Mouse (Mus musculus) mature B cell (primary cell): ENCODE data around the gene Tm9sf1.

Experiments
- in situ Hi-C: fragments of 300-500 bp; cut with MboI; formaldehyde crosslinking; loops from 2 replicates; pipeline ENCODE4 v1.14.3; 2019

Gene Tm9sf1

DNA sequence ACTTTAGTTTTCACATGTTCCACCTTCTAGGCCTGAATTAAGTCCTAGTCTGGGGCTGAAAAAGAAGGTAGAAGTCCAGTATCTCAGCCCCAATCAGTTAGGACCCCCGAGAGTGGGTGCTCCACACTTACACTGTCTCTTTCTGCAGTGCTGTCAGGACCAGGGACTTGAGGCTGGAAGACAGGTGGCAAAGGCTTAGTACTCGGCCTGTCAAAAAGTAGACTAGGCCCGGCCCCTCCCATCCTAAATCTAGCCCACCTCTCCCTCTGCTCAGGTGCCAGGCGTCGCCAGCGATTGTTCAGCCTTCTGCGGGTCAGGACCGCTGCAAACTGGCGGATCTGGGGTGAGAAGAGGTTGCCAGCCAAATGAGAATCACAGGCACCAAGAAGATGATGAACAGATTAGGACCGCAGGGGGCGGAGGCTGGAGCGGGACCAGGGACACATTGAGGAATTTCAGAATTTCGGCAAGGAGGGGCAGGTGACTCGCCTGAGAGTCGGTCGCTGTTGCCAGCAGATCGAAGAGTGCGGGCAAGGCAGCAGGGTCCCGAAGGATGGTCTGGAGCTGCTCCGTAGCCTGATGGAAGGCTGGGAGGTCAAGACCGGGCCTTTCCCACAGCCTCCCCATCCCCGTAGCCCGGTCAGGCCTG lies 8.6 kb downstream of the Tm9sf1 start:
- in situ Hi-C loops, result loop anchor here (5.0 kb wide), 1 partner anchor 117 kb away; no protein-coding TSS in a partner anchor

DNA sequence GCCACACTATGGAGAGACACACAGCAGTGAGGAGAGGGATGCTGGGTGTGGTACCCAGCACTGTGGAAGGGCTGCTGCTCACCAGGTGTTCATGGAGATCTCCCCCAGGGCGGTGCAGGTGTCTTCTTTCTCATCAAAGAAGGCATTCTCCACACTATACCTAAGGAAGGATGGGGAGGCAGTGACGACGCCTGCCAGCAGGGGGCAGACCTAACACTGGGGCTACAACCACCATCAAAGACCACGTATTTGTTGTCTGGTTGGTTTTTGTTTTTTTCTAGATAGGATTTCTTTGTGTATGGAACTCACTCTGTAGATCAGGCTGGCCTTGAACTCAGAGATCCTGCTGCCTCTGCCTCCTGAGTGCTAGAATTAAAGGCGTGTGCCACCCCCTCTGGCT lies 14.3 kb downstream of the Tm9sf1 start:
- in situ Hi-C loops, result no loop called here

DNA sequence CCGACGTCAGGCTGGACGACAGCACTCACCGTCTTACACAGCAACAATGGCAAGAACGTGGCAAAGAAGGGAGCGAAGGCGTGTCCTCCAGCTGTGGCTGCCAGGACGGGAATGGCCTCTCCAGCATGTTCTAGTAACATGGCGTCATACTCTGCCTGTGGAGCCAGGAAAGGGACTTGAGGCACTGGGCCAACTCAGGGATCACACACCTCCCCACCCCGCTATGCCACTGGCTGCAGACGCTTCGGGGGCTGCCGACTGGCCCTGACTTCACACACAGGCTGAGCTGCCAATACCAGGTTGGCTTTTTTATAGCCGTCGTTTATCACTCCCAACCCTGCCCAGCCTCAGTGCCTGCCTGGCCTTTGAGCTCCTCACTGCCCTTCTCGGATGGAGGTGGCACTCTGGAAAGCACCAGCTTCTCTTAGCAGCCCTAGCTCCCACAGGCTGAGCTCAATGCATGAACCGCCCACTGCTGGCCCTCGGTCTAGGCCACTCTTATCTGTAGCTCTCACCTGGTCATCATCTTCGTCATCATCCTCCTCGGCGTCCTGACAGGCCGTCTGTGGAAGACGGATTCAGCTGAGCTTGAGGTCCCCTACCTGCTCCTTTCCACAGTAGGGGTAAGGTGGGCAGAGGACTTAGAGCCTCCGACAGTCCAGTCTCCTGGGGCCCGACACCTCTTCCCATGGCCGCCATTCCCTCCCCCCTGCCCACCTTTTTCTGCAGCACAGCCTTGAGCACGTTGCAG lies 15.4 kb downstream of the Tm9sf1 start:
- in situ Hi-C loops, result no loop called here

DNA sequence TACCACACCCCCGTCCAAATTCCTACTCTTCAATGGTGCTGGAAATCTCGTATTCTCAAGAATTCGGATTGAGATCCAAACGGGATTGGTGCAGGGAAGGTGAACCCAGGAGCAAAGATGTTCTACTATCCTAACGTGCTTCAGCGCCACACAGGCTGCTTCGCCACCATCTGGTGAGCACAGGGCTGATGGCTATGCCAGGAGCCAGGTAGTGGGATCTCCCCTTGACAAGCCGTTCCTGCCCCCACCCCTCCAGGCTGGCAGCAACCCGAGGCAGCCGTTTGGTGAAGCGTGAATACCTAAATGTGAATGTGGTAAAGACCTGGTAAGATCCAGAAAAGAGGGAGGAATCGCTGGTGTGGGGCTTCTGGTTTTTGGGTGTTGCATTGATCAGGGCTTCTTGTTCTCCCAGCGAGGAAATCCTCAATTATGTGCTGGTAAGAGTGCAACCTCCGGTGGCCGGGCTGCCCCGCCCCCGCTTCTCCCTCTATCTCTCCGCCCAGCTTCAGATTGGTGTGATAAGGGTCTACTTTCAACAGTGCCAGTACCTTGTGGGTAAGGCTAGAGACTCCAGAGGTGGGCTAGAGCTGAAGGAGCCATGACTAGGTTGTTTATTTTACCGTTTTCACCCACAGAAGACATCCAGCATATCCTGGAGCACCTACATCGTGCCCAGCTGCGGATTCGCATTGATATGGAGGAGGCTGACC lies 25.0 kb downstream of the Tm9sf1 start:
- in situ Hi-C loops, result no loop called here

DNA sequence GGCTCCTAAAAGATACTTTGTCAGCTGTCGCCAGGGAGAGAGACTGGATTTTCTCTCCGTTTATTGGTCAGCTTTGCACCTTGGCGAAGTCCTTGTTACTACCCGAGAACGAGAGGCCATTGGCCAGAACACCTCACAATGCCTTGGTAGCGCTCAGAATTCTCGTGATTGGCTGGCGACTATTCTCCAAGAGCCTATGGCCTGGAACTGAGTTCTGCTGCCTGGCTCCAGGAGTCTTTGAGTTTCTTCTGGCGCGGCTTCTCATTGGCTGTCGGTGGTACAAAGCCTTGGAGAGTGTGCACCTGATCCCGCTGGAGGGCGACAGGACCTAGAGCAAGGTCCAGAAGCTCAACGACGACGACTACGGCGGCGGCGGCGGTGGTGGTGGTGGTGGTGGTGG lies 25.8 kb downstream of the Tm9sf1 start, which contains the start of gene Rec8:
Gene Rec8 (plus strand): TSS at position 216 of the 400 bp plus-strand sequence.
- in situ Hi-C loops, result no loop called here

DNA sequence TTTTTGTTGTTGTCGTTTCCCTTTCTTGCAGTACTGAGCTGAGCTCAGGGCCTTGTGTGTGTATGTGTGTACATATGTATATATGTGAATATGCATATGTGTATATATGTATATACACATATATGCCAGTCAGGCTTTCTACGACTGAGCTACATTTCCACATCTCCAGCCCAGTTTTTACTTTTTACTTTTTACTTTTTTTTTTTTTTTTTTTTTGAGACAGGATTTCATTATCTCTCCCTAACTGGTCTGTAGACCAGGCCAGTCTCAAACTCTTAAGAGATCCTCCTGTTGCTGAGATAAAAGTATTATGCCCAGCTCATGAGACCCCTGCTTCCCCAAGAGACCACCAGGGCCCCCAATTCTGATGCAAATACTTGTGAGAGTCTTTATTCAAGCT lies 26.8 kb downstream of the Tm9sf1 start:
- in situ Hi-C loops, result no loop called here

DNA sequence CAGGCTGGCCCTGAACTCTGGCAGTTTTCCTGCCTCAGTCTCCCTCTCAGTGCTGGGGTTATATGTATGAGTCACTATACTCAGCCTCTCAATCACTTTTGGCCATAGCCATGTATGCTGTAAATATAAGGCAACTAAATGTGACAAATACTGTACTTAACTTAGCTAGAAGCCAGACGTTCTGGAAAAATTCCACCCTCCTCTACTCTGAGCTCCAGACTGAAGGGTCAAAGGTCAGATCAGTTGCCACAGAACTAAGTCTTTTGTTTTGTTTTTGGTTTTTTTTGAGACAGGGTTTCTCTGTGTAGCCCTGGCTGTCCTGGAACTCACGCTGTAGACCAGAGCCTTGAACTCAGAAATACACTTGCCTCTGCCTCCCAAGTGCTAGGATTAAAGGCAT lies 27.7 kb downstream of the Tm9sf1 start:
- in situ Hi-C loops, result no loop called here

DNA sequence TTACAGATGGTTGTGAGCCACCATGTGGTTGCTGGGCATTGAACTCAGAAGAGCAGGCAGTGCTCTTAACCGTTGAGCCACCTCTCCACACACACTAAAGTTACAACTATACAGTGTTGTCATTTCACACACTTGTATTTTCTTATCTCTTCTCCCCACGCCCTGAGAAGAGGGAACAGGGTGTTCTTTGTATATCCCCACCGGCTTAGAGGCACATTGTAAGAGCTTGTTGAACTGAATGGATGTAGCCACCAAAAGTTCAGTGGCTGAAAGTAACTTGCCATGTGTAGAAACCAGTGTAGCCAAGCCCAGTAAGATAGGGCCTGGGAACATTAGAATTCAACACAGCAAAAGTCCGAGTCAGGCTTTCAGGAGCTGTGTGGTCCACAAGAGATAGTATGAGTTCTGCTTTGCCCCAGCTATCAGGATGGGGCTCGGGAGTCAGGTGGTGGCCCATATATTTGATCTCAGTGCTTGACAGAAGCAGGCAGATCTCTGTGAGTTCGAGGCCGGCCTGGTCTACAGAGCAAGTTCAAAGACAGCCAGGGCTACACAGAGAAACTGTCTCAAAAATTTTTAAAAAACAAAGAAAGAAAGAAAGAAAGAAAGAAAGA lies 28.9 kb downstream of the Tm9sf1 start:
- in situ Hi-C loops, result no loop called here

DNA sequence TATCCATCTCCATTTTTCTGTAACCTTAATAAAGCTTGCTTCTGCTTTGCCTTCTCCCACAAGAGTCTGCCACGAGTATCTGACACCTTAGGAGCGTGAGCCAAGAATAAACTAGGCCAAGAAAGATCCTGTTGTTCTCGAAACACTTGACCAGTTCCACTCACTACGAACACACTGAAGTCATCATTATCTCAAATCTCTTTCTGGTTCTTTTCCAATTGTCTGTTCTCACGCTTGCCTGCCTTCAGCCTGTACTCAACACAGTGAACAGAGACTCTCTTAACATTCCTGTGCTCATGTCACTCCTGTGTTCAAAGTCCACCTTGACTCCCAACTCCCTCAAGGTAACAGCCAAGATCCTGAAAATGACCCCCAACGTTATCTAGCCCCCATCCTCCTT lies 30.3 kb downstream of the Tm9sf1 start:
- in situ Hi-C loops, result no loop called here

DNA sequence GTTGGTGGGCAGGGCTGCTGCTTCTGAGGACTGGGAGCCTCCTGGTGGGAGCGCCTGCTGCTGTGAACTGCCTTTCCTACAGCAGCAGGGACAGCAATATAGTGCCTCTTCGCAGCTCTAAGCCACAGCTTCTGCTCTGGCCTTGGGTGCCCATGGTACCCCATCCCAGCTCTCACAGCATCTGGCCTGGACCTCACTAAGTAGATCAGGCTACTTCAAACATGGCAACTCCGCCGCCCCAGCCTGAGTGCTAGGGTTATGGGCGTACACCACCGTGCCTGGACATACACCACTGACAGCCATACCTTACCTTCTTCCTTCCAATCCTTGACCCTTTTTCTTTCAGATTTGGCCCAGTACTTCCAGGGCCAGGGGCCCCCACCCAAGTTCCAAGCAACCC lies 35.3 kb downstream of the Tm9sf1 start:
- in situ Hi-C loops, result no loop called here

DNA sequence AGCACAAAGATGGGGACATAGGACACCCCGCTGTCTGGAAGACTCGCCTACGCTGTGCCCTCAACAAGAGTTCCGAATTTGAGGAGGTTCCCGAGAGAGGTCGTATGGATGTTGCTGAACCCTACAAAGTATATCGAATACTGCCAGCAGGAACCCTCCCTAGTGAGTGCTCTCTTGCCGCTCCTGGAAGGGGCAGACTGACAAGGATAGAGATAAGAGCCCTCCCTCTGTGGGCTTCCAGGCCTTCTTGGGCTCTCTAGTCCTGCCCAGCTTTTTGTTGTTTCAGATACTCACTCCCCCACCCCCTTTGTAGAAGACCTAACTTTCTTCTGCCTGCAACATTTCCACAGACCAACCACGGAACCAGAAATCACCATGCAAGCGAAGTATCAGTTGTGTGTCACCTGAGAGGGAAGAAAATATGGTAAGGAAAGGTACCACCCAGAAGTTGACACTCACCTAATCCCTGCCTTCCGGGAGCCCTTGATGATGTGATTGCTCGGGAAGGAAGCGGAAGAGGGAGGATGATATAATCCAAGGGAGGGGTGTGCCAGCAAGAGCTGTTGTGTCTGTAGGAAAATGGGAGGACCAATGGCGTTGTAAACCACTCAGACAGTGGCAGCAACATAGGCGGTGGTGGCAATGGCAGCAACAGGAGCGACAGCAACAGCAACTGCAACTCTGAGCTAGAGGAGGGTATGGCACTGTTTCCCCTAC lies 37.7 kb downstream of the Tm9sf1 start:
- in situ Hi-C loops, result no loop called here

DNA sequence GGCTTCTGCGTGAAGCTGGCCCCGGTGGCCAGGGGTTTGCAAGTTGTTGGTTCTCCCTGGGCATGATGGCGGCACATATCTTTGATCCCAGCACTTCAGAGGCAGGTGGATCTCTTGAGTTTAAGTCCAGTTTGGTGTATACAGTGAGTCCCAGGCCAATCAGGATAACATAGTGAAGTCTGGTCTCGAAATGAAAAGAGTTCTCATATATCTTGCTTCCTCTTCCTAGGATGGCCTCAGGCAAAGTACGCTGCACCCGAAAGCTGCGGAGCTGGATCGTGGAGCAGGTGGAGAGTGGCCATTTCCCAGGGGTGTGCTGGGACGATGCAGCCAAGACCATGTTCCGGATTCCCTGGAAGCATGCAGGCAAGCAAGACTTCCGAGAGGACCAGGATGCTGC lies 38.8 kb downstream of the Tm9sf1 start:
- in situ Hi-C loops, result no loop called here

DNA sequence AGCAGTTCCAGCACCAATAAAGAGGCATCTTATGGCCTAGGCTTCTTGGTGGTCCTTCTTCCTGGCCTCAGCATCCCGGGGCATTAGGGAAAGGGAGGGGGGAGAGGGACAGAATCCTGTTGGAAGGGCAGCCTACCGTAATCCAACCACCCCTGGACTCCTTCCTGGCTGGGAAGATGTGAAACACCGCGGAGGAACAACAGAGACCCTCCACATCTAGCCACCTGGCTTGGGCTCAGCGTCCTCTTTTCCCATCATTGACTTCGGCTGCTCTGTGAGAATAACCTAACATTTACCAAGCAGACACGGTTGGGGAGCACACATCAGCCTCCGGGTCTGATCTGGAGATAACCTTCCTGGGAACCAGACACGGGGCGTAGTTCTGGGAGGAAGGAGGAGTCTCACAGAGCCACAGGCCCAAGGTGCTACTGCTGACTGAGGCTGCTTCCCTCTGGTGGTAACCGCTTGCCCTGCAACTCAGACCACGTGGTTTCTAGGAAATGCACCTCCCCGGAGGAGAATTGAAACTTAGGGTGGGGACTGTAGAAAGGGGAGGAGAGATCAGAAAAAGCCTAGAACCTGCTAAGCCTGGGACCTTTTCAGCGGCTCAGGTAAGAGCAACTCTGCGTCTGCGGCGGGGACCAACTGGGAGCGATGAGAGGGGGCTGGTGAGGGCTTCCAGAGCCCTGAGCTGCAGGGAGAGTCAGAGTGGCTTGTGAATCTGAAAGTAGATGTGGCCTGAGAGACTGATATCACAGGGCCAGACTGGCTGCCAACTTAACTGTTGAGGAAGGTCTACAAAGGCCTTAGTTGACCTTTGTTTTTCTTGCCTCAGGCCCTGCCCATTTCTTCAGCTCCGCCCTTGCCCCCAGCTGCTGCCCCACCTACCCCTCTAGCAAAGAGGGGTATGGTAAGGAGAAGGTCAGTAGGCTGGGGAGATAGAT lies 39.7 kb downstream of the Tm9sf1 start:
- in situ Hi-C loops, result no loop called here

DNA sequence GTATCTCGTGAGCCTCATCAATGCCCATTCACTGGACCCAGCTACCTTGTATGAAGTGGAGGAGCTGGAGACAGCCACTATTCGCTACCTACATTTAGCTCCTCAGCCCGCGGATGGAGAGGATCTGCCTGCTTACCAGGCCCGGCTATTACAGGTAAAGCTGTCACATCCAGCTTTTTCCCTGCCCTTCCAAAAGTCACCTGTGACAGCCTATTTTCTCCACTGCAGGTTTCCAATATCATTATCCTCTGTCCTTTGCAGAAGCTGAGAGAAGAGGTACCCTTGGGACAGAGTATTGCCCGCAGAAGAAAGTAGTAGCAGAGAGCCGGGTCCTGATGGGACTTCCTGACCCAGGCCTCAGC lies 40.4 kb downstream of the Tm9sf1 start, which contains the start of gene Irf9:
Gene Irf9 (plus strand): TSS at position 301 of the 362 bp plus-strand sequence.
- in situ Hi-C loops, result no loop called here

DNA sequence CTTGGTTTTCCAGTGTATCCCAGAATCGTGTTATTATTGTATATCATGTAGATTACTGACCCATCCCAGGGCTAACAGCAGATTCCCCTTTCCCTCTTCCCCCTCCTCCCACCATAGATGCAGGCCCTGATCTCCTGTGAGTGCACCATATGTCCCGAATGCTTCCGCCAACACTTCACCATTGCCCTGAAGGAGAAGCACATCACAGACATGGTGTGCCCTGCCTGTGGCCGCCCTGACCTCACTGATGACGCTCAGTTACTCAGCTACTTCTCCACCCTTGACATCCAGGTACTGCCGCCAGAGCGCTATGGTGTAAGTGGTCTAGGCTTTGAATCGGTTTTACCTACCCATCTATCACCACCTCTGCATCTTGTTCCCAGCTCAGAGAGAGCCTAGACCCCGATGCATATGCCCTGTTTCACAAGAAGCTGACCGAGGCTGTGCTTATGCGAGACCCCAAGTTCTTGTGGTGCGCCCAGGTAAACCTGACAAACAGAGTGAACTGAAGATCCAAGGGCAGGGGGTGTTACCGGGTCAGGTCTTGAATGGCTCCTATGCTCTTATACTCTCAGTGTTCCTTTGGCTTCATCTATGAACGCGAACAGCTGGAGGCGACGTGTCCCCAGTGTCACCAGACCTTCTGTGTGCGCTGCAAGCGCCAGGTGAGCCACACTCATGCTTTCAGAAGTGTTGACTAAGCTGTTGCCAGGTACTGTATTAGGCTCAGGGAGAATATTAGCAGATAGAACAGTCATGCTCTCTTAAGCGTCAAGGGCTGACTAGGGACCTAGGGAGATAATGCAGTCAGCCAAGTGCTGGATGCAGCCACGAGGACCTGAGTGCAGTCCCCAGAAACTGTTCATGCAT lies 44.9 kb downstream of the Tm9sf1 start:
- in situ Hi-C loops, result no loop called here

DNA sequence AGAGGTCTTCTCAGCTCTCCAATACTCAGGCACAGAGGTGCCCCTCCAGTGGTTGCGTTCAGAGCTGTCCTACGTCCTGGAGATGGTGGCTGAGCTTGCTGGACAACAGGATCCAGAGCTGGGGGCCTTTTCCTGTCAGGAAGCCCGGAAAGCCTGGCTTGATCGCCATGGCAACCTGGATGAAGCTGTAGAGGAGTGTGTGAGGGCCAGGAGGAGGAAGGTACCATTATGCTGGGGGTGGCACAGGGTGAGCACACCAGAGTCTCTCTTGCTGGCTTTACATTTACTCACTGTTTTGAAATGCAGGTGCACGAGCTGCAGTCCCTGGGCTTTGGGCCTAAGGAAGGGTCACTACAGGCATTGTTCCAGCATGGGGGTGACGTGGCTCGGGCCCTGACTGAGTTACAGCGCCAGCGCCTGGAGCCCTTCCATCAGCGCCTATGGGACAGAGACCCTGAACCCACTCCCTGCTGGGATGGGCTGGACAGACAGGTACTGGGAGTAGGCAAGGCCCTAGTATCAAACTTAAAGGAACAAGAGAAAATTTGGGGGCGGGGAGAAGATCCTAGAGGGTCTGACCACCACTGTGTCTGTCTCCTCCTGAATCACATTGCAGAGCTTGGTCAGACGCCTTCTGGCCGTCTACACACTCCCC lies 47.4 kb downstream of the Tm9sf1 start:
- in situ Hi-C loops, result no loop called here

DNA sequence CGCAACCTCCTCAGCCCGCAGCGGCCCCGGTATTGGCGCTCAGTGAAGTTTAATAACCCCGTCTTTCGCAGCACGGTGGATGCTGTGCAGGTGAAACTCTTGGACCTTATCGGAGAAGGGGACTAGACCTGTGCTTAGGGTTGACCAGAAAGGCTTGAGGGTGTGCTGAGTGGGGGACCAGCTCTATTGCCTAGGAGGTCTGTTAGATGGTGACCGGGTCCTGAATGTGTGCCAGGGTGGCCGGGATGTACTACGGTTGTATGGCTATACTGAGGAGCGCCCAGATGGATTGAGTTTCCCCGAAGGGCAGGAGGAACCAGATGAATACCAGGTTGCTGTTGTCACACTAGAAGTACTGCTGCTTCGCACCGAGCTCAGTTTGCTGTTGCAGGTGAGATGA lies 51.4 kb downstream of the Tm9sf1 start:
- in situ Hi-C loops, result no loop called here

DNA sequence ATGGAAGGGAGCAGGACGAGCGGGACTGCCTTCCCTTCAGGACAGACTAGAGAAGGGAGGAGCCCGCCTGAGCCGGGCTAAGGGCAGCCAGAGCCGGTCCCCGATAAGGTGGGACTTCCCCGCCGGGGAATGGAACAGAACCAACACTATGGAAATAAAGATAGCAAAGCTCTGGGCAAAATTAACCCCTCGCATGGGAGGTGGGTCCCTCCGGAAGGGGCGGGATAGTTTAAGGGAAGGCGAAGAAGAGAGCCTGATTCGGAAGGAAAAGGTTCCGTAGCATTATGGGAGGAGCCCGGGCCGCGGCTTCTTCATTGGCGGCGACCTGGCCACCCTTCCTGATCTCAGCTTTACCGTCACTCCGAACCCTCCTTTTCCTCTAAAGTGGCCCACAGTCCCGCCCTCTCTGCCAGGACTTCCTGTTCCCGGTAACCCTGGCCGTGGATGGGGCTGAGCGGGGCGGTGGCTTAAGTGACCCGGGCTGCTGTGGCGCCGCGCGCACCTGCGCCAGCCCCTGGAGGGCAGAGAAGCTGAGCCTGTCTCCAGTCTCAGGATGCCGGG lies 52.2 kb downstream of the Tm9sf1 start, which contains the start of gene Rnf31:
Gene Rnf31 (plus strand): TSS at position 378 of the 561 bp plus-strand sequence.
- in situ Hi-C loops, result no loop called here
